Mouse (Mus musculus) embryonic facial prominence, embryonic 11.5 days (tissue): Measurements from ENCODE around the gene Gm9732. TPM values are rescaled to one million over a fixed set of nuclear protein-coding genes. Genes with fewer than 3 reads are reported as not detected.
"Not testable (repeated sequence)": the region's sequence is repeated elsewhere in the genome, so short reads cannot be mapped to it uniquely, and the experiment has no call there.

Experiments
- ATAC-seq: fragments of 200-750 bp; cut with Nextera tagmentation; replicated peaks from 2 replicates; pipeline ENCODE4 v1.8.0; 2017; ENCODE audit warnings: low read depth; ENCODE audit not compliant: insufficient number of reproducible peaks, low FRiP score, low TSS enrichment
- DNase-seq: peaks from one replicate; pipeline ENCODE4 v3.0.0-alpha.2; 2015; ENCODE audit warnings: low spot score
- H3K27ac ChIP-seq: fragments of 300-500 bp; sonication (generic); replicated peaks from 2 replicates; pipeline ENCODE4 v1.5.1; 2014; ENCODE audit warnings: mild to moderate bottlenecking, low read depth, low read length, control low read depth
- H3K27me3 ChIP-seq: fragments of 300-500 bp; sonication (generic); 2 replicates; pipeline ENCODE4 v1.6.1; 2014; ENCODE audit warnings: mild to moderate bottlenecking, low read length, moderate library complexity, mixed read lengths; ENCODE audit not compliant: control insufficient read depth, insufficient read depth
- H3K36me3 ChIP-seq: fragments of 300-500 bp; sonication (generic); replicated peaks from 2 replicates; pipeline ENCODE4 v1.6.1; 2014; ENCODE audit warnings: low read depth, mild to moderate bottlenecking, low read length, moderate library complexity, mixed read lengths; ENCODE audit not compliant: control insufficient read depth, insufficient read depth
- H3K4me1 ChIP-seq: fragments of 300-500 bp; sonication (generic); 2 replicates; pipeline ENCODE4 v1.6.1; 2014; ENCODE audit warnings: low read length, mixed read lengths; ENCODE audit not compliant: control insufficient read depth, insufficient read depth
- H3K4me2 ChIP-seq: fragments of 300-500 bp; sonication (generic); 2 replicates; pipeline ENCODE4 v1.6.1; 2014; ENCODE audit warnings: low read depth, mild to moderate bottlenecking, control low read depth, low read length, moderate library complexity
- H3K4me3 ChIP-seq: fragments of 300-500 bp; sonication (generic); 2 replicates; pipeline ENCODE4 v1.5.1; 2014; ENCODE audit warnings: low read depth, low read length, control low read depth
- H3K9ac ChIP-seq: fragments of 300-500 bp; sonication (generic); replicated peaks from 2 replicates; pipeline ENCODE4 v1.6.1; 2014; ENCODE audit warnings: mild to moderate bottlenecking, control low read depth, low read length
- H3K9me3 ChIP-seq: fragments of 300-500 bp; sonication (generic); replicated peaks from 2 replicates; pipeline ENCODE4 v1.6.1; 2016; ENCODE audit warnings: mild to moderate bottlenecking, low read length, inconsistent platforms, mixed read lengths; ENCODE audit not compliant: control insufficient read depth
- WGBS: fragments of 180-500 bp; shearing (Covaris S2); extraction: QIAGEN DNeasy Blood & Tissue Kit; methylation state at CpG from one replicate; pipeline ENCODE4 v1.1.7; 2014; 5-methylcytosine and 5-hydroxymethylcytosine counted together
- polyA plus RNA-seq: library from polyadenylated mRNA; unstranded; fragments of >200 nt; fragmentation: Nextera tagmentation; extraction: Ambion mirVana; gene quantifications from 2 replicates; pipeline ENCODE4 v1.2.1, GENCODE M21; 2014

Gm9732 gene
- polyA plus RNA-seq, 1 experiment from 2014 or later: not detected

DNA sequence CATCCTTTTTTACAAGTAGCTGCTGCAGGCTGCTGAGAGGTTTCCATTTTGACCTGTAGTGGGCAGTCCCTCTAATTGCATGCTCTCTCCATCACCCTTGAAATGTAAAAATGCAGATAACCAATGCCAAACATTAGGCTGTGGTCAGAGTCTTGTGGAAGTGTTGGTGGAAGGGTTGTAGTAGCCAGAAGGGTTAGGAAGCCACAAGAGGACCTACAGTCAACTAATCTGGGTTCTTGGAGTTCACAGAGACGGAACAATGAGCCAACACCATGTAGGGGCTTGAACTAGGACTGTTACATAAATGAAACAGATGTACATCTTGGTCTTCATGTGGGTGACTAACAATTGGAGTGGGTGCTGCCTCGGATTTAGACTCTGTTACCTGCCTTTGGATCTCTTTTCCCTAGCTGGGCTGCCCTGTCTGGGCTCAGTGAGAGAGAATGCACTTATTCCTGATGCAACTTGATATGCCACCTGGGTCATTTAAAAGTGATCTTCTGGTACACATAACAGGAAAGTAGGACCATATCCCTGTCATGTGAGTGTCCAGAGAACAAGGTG is 6.2 kb upstream of the Gm9732 start:
- H3K36me3 ChIP-seq, H3K4me1 ChIP-seq, H3K9me3 ChIP-seq, H3K9ac ChIP-seq, DNase-seq, H3K4me2 ChIP-seq, H3K27me3 ChIP-seq, ATAC-seq, H3K27ac ChIP-seq, H3K4me3 ChIP-seq: not testable (repeated sequence)
- 60% methylated on average over 2 of the region's 2 CpGs for WGBS

DNA sequence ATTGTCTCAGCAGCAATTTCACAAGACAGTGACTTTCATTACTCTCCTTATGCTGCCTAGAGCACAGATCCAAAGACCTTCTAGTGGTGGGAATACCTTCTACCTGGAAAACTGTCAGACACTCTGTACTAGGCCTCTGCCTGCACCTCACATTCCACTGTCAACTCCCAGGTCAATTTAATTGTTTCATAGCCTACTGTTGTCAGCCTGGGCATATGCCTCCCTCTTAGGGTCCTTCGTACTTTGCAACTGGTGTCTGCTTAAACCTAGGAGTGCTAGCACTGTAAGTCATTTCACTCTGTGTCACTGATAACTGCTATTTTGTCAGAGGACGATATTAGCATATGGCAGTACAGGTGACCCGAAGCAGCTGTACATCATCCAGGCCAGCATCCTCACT is 5.6 kb upstream of the Gm9732 start:
- 88% methylated on average over 3 of the region's 3 CpGs for WGBS
- H3K4me1 ChIP-seq, H3K27me3 ChIP-seq, H3K36me3 ChIP-seq, H3K9ac ChIP-seq, ATAC-seq, H3K9me3 ChIP-seq, H3K4me2 ChIP-seq, DNase-seq, H3K27ac ChIP-seq, H3K4me3 ChIP-seq: not testable (repeated sequence)

DNA sequence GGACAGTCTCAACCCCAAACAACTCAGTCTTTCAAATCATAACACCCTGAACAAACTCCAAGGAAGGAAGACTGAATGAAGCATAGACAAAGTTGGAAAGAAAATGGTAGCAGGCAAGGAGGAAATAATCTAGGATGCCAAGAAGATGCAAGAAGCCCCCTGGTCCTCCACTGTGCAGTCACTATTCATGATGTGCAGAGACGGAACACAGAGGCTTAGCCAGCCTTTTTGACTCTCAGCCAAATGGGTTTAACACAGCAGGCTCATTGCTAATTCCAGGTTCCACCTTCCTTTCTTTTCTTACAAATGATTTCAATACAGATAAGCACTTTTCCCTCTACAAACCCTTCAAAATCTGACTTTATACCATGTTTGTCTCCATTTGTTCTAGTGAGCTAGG is 1.7 kb upstream of the Gm9732 start:
- H3K27me3 ChIP-seq: not testable (repeated sequence)

DNA sequence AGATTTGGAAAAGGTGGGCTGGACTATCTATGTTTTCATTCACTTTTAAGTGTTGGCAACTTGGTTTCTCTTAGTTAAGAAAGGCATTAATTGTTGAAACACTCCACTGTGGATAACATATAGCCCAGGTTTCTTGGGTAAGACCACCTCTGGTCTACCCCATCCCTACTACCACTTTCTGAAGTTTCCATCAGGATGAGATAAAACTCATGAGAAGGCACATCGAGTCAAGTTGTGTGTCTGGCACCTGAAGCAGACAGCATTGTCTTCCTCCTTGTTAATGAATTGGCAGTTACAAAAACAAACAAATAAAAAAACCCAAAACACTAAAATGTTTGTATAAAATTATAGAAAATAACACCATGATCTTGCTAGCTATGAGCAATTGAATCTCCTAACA is 916 bp downstream of the Gm9732 start:
- H3K4me3 ChIP-seq, H3K27me3 ChIP-seq, ATAC-seq, H3K9ac ChIP-seq, H3K4me2 ChIP-seq, H3K4me1 ChIP-seq, H3K9me3 ChIP-seq, DNase-seq, H3K27ac ChIP-seq, H3K36me3 ChIP-seq: not testable (repeated sequence)
- WGBS: 88% methylated on average over 1 of the region's 1 CpGs

More for the DNA sequence above, 1.7 kb upstream of the Gm9732 start:
- H3K36me3 ChIP-seq, H3K4me2 ChIP-seq, H3K27ac ChIP-seq, H3K9me3 ChIP-seq, H3K4me1 ChIP-seq, H3K4me3 ChIP-seq, H3K9ac ChIP-seq, ATAC-seq, DNase-seq: not testable (repeated sequence)
- WGBS: 83% methylated on average over 1 of the region's 1 CpGs

DNA sequence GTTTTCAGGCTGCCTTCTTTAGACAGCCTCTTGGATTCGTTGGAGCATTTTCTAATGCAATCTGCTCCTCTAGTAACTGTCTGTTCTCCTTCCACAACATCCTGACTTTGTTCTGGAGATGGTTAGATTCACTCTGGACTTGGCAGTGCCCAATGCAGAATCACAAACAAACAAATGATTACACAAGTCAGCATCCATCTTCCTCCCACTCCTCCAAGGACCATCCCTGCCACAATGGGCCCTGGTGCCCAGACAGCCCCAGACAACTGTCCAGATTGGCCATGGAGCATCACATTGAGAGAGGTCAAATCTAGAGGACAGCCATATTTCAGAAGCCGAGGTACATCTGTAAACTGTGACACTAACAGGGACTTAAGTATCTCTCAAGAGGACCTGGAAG is 2.6 kb downstream of the Gm9732 start:
- not testable (repeated sequence) for H3K27ac ChIP-seq, DNase-seq, H3K9me3 ChIP-seq, H3K4me1 ChIP-seq, H3K36me3 ChIP-seq, H3K4me3 ChIP-seq, ATAC-seq, H3K27me3 ChIP-seq, H3K4me2 ChIP-seq, H3K9ac ChIP-seq
- 73% methylated on average over 2 of the region's 2 CpGs for WGBS

DNA sequence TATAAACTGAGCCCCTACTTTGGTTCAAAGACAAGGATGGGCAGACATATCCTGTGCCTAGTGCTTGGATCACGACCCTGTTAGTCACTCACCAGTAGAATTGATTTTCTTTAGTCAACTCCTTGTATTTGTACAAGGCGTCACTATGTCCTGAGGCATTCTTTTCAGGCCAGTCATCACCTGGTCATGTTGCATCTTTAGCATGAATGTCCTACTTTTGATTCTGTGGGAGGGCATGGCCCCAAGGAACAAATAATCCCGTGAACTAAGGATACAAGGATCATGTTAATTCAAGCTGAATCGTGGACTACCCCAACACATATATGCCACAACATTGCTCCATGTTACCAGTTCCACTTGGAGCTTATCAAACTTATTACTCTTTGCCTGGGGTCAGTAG is 3.3 kb downstream of the Gm9732 start:
- H3K4me1 ChIP-seq, DNase-seq, H3K36me3 ChIP-seq, H3K4me2 ChIP-seq, H3K9ac ChIP-seq, H3K4me3 ChIP-seq, H3K27me3 ChIP-seq, H3K27ac ChIP-seq, H3K9me3 ChIP-seq, ATAC-seq: not testable (repeated sequence)
- 76% methylated on average over 4 of the region's 4 CpGs for WGBS

DNA sequence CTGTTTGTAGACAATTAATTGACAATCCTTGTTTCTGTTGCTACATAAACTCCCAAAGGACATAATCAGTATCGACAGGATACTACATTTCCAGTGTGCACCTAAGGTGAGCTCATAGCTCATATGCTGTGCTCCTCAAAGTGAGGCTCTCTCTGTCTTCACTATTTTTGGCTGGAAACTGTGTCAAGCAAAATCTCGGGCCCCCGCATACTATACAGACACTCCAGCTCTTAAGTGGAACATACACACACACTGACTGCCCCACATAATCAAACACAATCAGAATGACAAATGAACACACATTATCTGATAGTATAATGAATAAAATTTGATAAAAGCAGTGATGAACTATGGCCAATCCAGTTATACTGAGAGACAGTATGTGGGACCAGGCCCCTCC is 3.8 kb downstream of the Gm9732 start:
- DNase-seq, H3K9ac ChIP-seq, H3K36me3 ChIP-seq, H3K4me1 ChIP-seq, H3K4me2 ChIP-seq, ATAC-seq, H3K4me3 ChIP-seq, H3K27ac ChIP-seq, H3K27me3 ChIP-seq, H3K9me3 ChIP-seq: not testable (repeated sequence)
- 90% methylated on average over 3 of the region's 3 CpGs for WGBS

DNA sequence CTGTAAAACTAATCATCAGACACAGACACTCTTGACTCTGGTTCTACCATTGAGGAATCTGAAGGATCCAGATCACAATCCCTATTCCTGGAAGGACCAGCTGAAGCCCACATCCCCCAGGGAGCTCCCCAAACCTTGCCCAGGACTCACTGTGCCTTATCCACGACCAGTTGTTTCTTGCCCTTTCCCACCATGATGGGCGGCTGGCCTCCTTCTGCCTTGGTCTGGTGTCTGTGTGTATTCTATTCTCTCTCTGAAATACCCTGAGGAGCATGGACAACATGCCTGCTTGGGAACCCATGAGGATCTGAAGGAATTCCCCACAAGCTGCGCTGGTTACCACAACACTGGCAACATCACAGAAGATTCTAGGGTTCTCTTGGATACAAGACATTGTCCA is 18.7 kb downstream of the Gm9732 start, which contains the start of gene Gm8127:
Gm8127 (minus strand) TSS at position 330 of the 400 bp plus-strand sequence.
- H3K4me3 ChIP-seq, H3K27ac ChIP-seq, ATAC-seq, H3K27me3 ChIP-seq, H3K4me1 ChIP-seq, H3K4me2 ChIP-seq, DNase-seq, H3K9ac ChIP-seq, H3K9me3 ChIP-seq, H3K36me3 ChIP-seq: not testable (repeated sequence)
- WGBS: 82% methylated on average over 3 of the region's 3 CpGs
